Mouse (Mus musculus) kidney, adult 11 months (tissue): ENCODE measurements at regions not wholly inside any gene's neighbourhood (a gene's known extent, or its start where the extent isn't known, plus 50 kb on each side); places are given as distances from the start of the nearest gene placed in this dataset.

Experiments
- DNase-seq: peaks from one replicate; pipeline ENCODE4 v3.0.0; 2022

DNA sequence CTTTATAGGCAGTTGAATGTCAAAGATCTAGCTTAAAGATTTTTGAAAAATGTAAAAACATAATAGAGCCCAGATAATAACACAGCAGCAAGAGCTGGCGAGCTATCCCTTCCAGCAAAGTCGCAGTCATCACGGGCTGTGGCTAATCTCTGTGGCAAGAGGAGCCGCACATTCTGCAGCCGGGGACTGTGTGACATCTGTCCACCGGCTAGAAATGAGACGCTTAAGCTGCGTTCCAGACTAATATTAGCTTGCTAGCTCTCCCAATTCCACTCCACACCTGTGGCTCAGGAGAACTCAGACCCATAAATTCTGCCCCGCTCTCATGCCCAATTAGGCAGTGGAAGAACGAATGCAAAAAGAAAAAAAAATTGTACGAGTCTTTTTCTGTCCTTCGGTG, 1024.0 kb downstream of the Adgrl2 start:
- no peak for DNase-seq

DNA sequence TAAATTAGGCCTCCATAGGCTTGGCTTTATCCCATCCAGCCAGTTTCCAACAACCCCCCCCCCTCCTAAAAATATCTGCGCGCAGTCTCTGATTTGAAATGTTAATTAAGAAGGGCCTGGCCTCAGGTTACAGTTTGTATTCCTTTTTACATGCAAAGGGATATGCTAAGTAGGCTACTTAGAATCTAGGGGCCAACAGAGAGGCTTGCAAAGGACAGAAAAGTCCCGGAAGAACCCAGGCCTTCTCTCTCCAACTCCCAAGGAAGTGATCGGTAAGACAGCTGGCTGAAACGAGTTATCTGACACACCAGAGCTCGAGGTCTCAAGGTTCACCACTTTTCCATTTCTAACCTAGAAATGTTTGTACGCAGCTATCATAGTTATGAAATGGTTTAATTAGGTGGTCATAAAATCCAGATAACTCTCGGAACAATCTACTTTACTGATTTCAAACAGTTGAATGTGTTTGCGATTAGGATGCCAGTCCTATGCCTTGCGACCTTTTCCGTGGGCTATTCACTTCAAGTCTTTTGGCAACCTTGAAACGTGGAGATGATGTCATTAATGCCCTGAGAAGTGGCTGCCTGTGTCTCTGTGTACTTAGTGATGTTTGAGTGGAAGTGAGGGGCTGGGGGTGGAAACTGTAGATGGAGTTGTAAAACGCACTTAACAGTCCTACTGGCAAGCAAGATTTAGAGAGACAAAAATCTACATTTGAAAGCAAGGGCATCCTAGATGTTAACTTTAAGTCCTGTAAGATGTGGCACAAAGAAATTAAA, 1026.5 kb downstream of the Adgrl2 start:
- no peak for DNase-seq

DNA sequence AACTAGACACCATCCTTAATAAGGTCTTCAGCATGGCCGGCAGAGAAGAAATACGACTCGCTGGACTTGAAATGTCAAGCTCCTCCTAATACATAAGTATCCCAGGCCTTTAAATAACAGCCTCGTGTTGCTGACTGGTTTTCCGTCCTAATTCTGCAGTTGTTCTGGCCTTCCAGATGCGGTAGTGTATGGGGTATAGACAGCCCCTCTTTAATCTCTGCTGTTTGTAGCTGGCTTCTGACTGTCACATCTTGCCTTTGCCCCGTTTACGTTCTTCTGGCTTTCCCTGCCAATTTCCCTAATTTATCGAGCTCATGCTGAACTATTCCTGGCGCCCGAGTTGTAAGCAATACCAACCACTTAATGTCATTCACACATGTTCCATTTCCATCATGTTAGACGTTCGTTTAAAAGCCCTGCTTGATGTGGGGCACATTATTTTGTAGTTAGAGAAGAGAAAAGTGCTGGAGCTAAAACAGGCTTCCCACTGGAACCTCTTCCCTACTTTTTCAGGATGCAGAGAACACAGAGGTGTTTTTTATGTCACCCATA, 1042.2 kb downstream of the Adgrl2 start:
- DNase-seq, result no peak

DNA sequence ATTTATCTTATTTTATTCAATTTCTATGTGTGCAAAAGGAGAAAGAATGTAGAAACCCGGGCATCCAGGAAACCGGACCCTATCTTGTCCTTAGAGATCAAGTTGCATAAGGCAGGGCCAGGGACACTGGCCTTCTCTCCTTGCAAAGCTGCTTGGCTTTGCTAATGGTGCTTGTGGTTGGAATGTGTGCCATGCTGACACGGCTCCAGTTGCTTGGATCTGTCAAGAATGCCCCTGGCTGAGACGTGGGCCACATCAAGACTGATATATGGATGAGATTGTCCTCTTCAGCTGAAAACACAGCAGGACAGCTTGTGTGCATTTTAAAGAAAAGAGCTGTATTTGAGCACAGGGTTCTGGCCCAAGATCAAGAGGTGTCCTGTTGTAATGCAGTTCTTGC, 1047.0 kb downstream of the Adgrl2 start:
- no peak for DNase-seq

DNA sequence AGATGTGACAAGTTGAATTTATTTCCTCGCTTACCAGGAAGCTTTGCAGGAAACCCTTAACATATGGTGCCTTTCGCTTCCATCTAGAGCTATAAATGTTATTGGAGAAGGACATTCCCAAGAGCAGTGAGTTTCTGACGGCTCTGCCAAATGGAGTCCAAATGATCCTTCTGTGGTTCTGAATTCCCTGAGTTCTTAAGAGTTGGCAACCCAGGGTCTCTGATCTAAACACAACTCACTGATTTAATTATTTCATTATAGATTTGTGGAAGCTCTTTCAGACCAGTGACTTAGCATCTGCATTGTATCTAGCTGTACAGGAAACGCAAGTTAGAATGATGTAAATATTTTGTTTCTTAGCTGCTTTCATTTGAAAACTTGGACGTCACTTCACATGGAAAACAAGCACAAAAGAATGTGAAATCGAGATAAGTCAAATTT, 1059.5 kb downstream of the Adgrl2 start:
- no peak for DNase-seq

DNA sequence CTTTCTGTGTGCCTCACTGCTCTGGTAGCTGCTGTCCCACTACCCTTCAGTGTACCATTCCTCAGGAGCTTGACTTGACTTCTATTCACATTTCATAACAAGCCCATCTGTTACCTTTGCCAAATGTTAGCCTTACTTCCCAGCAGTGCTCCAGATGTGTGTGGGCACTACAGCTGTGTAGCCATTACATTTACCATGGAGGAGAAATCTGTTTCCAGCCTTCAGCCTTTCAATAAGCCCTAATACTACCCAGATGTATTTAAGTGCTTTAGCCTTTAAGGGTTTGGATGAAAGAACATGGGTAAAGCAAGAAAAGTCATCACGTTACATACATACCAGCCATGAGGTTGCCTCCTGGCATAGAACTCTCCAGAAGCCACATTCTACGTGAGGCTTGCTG, 1068.0 kb downstream of the Ttll7 start:
- no peak for DNase-seq

DNA sequence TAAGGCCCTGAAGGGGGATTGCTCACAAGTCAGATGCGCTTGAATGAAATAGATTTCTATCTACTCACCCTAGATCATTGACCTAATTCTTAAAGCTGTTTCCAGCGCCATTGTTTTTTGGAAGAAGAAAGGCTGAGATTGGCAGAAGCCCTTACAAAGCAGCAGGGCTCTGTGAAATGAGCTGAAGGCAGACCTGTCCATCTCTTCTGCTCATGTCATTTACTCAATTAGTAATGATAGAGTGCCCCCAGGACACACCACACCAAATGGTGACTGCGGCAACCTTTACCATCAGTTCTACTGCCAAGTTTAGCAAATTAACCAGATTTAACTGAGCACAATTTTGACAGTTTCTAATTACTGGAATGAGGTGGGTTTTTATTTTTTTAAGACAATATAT, 1067.5 kb downstream of the Ttll7 start:
- DNase-seq, result no peak

DNA sequence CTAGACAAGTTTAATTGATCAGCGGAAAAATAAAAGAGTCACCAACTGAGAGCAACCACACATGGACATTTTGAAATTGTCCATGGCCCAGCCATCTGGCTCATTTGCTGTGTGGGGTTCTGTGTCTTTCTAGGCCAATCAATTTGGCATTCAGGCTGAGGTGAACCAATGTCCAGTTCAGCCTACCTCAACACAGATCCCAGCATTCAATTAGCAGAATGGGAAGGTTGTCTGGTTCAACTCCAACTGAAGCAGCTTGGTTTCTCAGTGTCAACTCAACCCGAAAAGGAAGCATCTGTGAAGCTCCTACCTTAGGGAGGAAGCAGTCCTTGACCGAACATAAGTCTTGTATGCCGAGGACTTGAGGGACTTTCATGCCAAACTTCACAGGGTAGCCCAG, 1067.0 kb downstream of the Ttll7 start:
- DNase-seq, result no peak

DNA sequence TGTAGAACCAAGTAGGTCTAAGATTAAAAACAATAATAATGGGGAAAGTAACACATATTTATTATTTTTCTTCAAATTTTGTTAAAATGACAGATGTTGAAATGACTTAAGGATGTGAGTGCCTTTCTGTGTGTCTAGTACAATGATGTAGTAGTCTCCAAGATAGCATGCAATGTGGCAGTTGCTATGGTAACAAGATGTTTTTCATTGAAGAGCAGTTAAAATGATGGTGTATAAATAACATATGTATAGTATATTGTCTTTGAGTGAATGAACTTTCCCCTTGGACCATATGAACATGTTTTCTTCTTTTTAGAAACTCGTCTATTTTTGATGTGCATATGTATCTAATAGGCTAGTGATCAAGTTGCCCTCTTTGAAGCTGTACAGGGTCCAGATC, 1044.6 kb downstream of the Ttll7 start:
- no peak for DNase-seq

DNA sequence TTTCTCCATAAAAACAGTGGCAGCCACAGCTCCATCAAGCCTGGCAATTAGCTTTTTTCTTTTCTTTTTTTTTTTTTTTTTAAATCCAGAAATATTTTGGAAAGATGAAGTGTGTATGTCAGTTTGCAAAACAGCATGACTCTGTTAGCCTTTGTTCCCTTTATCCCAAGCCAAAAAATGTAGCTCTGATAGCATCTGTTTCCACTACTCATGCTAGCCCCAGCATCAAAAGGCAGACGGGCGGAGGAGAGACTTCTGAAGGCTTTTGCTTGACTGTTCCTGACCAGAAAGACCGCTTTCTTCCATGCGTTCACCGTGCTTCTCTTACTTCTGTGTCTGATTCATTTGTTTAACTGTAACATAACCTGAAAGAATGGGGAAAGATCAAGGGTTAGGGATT, 1039.5 kb downstream of the Ttll7 start:
- no peak for DNase-seq

DNA sequence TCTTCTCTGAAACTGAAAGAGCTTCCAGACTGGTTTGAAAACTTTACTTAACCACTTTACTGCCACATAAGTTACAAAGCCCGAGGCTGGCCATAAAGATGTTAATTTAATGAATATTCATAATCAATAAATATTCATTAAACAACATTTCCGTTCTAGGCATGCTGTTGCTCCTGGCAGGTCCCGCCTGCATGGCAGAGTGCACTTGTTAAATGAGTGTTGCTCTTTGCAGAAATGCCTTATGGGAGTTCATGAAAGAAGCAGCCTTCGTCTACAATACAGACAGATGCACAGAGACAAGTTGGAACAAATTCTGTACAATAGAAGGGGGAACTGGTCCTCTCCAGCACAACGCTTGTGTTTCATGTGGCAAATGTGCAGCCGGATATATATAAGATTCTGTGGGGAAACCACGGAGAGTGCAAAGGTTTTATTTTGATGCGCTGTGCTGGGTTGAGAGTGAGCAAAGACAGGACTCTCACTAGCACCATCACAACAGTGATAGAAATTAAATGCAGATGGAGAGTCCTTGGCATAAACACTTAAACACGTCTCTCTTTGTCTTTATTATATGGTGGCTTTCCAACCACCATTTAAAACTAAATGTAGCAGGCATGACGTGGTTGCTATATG, 1034.2 kb downstream of the Ttll7 start:
- DNase-seq, result no peak

DNA sequence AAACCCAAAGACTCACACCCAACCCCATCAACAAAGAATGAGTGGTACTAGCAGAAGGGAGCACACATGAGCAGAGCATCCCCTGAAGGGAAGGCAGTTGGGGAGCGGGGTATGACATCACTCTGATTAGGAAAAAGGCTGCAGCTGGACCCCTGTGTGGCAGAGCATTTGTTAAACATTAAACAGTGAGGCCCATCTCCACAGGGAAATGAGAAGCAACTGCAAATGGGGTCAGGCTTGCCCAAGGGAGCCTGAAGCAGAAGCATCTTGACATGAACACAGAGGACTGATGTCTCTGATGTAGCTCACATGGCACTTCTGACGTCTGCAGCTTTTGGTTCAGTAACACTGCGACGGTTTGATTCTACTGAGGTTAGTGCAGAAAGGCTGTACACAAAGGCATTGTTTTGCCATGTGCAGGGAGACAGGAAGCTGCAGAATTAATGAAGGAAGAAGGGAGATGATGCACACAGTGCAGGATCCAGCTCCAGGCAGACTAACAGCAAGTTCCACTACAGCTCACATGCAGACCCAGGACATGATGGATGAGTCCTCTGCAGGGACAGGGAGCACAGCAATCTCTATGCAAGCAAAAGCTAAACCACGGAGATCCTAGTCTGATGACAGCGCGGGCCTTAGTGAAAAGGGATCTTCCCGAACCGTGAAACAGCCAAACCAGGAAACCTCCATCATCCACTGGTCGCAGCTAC, 1030.9 kb downstream of the Ttll7 start:
- DNase-seq, result no peak

DNA sequence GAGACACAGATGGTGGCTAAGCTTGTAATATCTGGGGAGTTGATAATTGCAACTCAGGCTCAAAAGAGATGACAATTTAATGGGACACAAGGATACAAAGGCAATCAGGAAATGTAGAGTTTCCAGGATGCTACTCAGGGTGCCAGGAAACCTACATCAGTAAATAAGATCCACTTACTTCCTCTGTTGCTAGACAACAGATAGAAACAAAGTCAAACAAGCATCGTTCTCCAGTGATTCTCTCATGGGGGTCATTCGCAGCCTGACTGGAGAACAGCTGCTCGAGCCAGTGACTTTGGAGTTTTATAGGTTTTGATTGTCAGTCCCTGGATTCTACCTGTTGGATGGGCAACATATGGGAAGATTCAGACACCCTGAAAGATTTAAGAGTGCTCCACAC, 1026.5 kb downstream of the Ttll7 start:
- no peak for DNase-seq

DNA sequence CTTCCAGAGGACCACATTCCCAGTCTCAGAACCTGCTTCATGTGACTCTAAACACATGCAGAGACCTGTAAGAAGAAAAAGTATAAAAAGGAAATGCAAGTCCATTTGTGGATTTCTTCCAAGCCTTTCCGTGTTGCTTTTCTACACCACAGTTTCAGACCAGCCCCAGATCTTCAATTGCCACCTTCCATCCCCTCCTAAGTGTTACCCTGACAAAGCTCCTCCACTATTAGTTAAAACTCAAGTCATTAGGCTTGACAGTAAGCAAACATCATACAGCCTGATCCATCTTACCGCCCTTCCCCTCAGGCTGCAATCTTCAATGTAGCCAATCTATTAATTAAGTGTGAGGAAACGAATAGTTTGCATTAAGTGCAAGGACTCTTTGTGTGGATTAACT, 1016.1 kb downstream of the Ttll7 start:
- no peak for DNase-seq

DNA sequence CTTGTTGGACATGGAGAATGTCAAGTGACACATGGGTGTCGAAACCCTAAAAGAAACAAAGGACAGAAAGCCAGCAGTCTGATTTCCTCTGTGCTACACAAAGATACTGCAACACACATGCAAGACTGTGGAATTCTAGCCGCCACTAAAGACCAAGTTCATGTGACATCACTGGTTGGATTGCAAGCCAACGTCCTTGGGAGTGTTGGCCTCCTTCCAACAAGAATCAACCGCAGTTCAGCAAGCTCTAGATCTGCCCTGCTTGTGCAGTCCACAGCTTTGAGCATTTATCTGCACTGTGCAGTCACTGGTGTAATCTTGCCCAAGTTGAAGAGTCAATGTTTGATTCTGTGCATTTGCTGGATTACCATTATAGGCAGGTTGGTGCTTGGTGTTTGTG, 1001.2 kb downstream of the Ttll7 start:
- no peak for DNase-seq

DNA sequence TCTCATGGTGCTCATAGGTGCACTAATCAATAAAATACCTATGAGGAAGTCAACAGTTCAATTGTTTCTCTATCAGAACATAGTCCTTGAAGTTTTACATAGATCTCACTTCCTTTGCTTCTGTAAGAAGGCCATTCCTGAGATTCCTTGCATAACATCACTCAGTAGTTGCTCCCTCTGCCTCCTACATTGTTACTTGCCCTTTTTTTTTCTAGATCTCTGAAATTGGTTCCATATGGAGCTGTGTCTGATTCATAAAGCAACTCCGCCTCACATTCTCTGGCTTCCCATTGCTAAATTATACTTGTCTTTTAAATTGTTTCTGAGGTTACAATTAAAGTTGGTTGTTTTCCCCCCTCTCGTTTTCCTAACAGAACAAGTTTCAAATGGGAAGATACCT, 1000.7 kb downstream of the Ttll7 start:
- no peak for DNase-seq

DNA sequence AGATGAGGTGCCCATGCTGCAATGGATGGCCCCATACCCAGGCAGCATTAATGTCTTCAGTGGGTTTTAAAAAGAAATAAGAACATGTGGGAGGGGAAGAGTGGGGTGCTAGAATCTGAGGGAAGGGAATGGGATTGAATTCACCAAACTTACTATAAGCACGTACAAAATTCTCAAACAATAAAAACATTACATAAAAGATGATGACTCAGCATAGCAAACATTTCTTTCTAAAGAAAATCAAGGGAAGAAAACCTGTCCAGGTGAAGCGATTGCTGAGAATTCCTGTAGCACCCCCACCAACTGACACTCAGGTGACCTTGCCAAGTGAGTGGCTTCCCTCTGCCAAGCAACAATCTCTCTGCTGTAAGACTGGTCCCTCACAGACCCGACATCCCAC, 989.2 kb downstream of the Ttll7 start:
- DNase-seq, result no peak

DNA sequence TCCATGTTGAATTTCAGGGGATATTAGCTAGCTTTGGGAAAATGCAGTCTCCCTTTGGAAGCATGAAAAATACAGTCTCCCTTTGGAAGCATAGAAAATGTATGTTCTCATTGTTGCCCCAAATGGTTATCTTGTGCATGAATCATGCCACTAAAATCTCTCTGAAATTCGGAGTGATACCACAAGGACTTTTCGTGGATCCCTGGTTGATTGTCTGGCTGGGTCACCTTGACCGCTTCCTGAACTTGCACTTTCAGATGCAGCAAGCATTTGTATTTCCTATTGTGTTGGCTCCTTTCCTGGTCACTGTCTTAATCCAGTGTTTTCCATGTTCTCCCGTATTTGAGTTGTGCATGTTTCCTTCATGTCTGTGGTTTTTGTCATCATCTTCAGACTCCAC, 986.6 kb downstream of the Ttll7 start:
- DNase-seq, result no peak

DNA sequence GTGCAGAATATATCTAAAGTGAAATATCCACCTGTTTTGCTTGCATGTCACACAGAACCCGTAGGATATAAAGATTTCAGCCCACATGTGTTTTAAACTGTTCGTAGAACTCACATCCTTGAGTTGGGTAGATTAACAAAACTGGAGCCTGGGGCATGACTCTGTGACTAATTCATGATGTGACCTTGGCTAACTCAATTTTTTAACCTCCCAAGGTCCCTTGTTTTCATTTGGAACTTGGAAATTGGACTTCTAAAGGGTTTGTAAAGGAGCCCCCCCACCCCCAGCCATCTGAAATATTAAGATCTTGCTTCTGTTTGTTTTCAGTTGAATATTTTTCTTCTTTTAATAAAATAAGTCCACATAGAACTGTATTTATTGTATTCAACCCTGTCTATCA, 983.5 kb downstream of the Ttll7 start:
- no peak for DNase-seq

DNA sequence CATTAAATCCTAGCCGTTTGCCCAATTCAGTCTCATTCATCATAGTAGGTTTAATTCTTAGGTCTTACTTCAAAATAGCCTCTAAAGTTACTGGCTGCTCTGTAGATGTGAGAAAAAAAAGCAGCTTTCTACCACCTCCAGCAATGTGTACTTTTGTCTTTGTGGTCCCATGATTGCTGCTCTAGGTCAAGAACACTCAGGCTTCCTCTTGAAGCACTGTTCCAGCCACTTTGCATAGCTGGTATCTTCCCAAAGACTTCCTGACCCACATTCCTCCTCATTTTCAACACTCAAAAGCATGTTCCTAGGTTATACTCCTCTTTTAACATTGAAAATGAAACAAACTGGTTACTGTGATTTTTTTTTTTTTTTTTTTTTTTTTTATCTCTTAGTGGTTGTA, 973.2 kb downstream of the Ttll7 start:
- no peak for DNase-seq

DNA sequence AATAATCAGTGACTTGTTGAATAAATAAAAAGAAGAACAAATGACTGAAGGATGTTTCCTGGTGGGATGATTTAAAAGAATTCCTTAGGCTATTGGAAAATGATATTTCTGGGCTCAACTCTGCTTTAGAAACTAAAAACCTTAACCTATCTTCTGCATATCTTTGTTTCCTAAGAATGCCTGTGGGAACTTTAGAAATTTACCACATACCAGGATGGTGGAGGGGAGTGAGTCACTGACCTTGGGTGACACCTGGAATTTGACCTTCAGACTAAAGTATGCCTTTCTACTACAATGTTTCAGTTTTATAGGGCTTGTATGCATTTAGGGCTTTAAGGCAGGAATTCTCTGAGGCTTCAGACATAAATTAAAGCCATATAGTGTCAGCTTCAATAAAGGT, 972.3 kb downstream of the Ttll7 start:
- DNase-seq, result no peak

DNA sequence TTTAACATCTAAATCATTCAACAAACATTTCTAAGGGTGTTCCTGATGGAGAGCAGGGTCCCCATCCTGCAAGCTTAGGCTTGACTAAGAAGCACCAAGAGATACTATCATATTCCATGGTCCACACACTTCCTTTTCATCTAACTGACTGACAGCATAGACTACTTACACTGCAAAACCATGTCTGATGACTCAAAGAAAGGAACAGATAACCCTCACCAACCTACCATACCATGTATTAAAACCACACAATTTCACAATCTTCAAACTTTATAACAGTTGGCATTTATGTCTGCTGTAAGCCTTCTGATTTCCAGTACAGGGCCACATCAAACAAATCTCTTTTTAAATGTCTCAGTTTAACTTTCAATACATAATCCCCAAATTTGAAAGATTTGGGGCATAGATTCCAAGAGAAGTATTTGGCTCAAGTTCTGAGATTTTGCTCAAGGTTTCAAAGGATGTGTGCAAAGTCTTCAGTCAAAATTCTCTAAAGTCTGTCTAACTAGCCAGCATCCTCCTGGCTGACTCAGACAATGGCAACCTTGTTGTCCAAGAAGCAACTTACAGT, 962.0 kb downstream of the Ttll7 start:
- DNase-seq, result no peak

DNA sequence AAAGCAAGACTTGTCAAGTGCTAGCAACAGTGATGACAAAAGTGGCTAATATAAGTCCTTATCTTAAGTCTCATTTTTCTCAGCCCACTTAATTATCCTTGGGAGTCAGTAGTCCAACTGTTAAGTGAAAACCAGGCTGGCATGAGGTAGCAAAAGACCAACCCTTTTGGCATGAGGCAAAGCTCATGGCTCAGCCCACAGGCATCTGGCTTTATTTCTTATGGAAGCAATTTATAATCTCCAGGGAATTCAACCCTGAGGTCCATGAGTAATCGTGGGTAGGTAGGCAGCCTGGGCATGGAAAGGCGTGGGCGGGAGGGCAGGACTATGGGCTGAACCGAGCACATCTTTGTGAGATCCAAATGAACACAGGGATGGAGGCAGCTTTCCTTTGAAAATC, 950.4 kb downstream of the Ttll7 start:
- DNase-seq, result no peak

DNA sequence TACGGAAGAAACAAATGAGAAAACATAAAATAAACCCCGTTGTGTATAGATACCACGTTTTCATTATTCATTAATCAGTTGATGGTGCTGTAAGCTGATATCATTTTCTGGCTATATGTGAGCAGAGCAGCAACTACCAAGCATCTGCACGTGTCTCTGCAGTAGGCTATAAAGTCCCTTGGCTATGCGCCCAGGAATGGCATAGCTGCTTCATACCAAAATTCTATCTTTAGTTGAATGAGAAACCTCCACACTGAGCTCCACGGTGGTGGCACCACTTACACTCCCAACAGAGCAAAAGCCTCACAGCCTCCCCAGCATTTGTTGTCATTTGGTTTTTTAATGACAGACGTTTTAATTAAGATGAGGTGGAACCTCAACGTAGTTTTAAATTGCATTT, 944.4 kb downstream of the Ttll7 start:
- no peak for DNase-seq
